Mouse (Mus musculus) small intestine, adult 2 months (tissue): ENCODE data around the gene Nudt19. TPM values are rescaled to one million over a fixed set of nuclear protein-coding genes. Genes with fewer than 3 reads are reported as not detected.

ENCODE experiments used
- H3K27ac ChIP-seq: fragments of 200-500 bp; 2 replicates; pipeline ENCODE4 v1.5.1; 2012; ENCODE audit warnings: low read depth, low read length, control low read depth, inconsistent platforms; ENCODE audit not compliant: insufficient read depth
- H3K27me3 ChIP-seq: fragments of 200-500 bp; 2 replicates; pipeline ENCODE4 v1.6.1; 2012; ENCODE audit warnings: mild to moderate bottlenecking, moderate library complexity, low read length, inconsistent platforms; ENCODE audit not compliant: control insufficient read depth, insufficient read depth
- H3K36me3 ChIP-seq: fragments of 200-500 bp; 2 replicates; pipeline ENCODE4 v1.6.1; 2012; ENCODE audit warnings: mild to moderate bottlenecking, low read length, control low read depth, inconsistent platforms; ENCODE audit not compliant: control insufficient read depth, insufficient read depth
- H3K4me1 ChIP-seq: fragments of 200-500 bp; 2 replicates; pipeline ENCODE4 v1.6.1; 2012; ENCODE audit warnings: low read length, inconsistent platforms, mixed read lengths; ENCODE audit not compliant: control insufficient read depth, insufficient read depth, insufficient read length
- H3K4me3 ChIP-seq: fragments of 200-500 bp; 2 replicates; pipeline ENCODE4 v1.5.1; 2012; ENCODE audit warnings: low read depth, mild to moderate bottlenecking, control low read depth, inconsistent platforms, low read length, moderate library complexity
- CTCF ChIP-seq: fragments of 200-500 bp; IDR thresholded peaks from 2 replicates; pipeline ENCODE4 v1.5.1; 2012; ENCODE audit warnings: low read depth, mild to moderate bottlenecking, control low read depth, inconsistent platforms, low read length, moderate library complexity, mixed read lengths; ENCODE audit not compliant: insufficient replicate concordance, insufficient read length; ENCODE audit errors: extremely low read depth
- POLR2A ChIP-seq: fragments of 200-500 bp; IDR thresholded peaks from 2 replicates; pipeline ENCODE4 v1.6.1; 2012; ENCODE audit warnings: low read depth, mild to moderate bottlenecking, control low read depth, inconsistent platforms, low read length, moderate library complexity
- WGBS: fragments of 180-500 bp; shearing (Covaris S2); methylation state at CpG from one replicate; pipeline ENCODE4 v1.1.7; 2018; 5-methylcytosine and 5-hydroxymethylcytosine counted together
- polyA plus RNA-seq: library from polyadenylated mRNA; depleted of rRNA; stranded (reverse); fragments of >200 nt; gene quantifications from 2 replicates; pipeline ENCODE4 v1.2.3, GENCODE M21; 2012; rRNA removed

The Nudt19 gene
- polyA plus RNA-seq, 1 experiment, result 60.5 TPM

GRCm38 (mm10) chr7:35526795-35527194, 29.3 kb downstream of the Nudt19 start:
- TF ChIP-seq POLR2A (no peak), CTCF (no peak)
- Histone ChIP-seq H3K4me3 (no peak overlapping the region), H3K4me1 (no peaks in the 10 kb centered on the region), H3K27ac (no peak overlapping the region), H3K27me3 (no peaks in the 10 kb centered on the region), H3K36me3 (no peaks in the 10 kb centered on the region)
- 76% methylated on average over 2 of the region's 2 CpGs for WGBS

- Histone ChIP-seq H3K4me3 (no peak overlapping the region), H3K36me3 (no peaks in the 10 kb centered on the region), H3K4me1 (no peaks in the 10 kb centered on the region), H3K27me3 (no peaks in the 10 kb centered on the region), H3K27ac (no peak overlapping the region)
- TF ChIP-seq POLR2A (no peak), CTCF (no peak)
- 32% methylated on average over 4 of the region's 4 CpGs for WGBS
Measured at GRCm38 (mm10) chr7:35501995-35502394, 54.1 kb downstream of the Nudt19 start.

- WGBS, result 98% methylated on average over 2 of the region's 2 CpGs
- TF ChIP-seq POLR2A, result no peak
- no peak for TF ChIP-seq CTCF
- Histone ChIP-seq H3K36me3 (no peaks in the 10 kb centered on the region), H3K4me1 (no peaks in the 10 kb centered on the region), H3K27ac (no peak overlapping the region), H3K4me3 (no peak overlapping the region), H3K27me3 (no peaks in the 10 kb centered on the region)
Measured at GRCm38 (mm10) chr7:35497516-35497915, 58.6 kb downstream of the Nudt19 start.

Other genes with a start within 250 kb of the Nudt19 start
- gene Gpatch1, start 237.9 kb downstream of the Nudt19 start, polyA plus RNA-seq, result 0.89 and 2.2 TPM in 2 replicates
- 14.6 and 46.0 TPM in 2 replicates for gene Rhpn2, start 222.1 kb downstream of the Nudt19 start, polyA plus RNA-seq
- gene Faap24, start 159.5 kb downstream of the Nudt19 start, polyA plus RNA-seq, result 1.8 and 3.9 TPM in 2 replicates
- gene Cep89, start 159.3 kb downstream of the Nudt19 start, polyA plus RNA-seq, result 4.4 and 10.1 TPM in 2 replicates
- 122 and 320 TPM in 2 replicates for gene Slc7a9, start 107.5 kb downstream of the Nudt19 start, polyA plus RNA-seq
- gene Tdrd12, start 18.6 kb downstream of the Nudt19 start, polyA plus RNA-seq, result not detected in 2 replicates
- 0.03 TPM in 2 replicates for gene Rgs9bp, start 29.3 kb upstream of the Nudt19 start, polyA plus RNA-seq
- 8.5 and 13.5 TPM in 2 replicates for gene Ankrd27, start 29.9 kb upstream of the Nudt19 start, polyA plus RNA-seq
- 23.4 and 60.3 TPM in 2 replicates for gene Pdcd5, start 91.2 kb upstream of the Nudt19 start, polyA plus RNA-seq
- gene Dpy19l3, start 198.2 kb upstream of the Nudt19 start, polyA plus RNA-seq, result 1.8 and 2.3 TPM in 2 replicates
- 1.5 and 2.5 TPM in 2 replicates for gene Zfp507, start 246.7 kb upstream of the Nudt19 start, polyA plus RNA-seq